In genomic region chr9:118240711-118241110, GRCm38 (mm10) we compare ENCODE assay signal across 29 mouse cellular contexts.
DNase-seq lines count a peak whose midpoint lies in the region; ATAC-seq lines count a peak whose summit lies in the region.
"Had no signal": no experiment of that assay in that cellular context is flagged by ENCODE, and none has a peak within 500 bp of the region (broad histone marks: within the 10 kb centered on the region; RNA-seq: fewer than 3 reads in every experiment).

No protein-coding gene starts in this region.

- WGBS in hindbrain, embryonic 12.5 days = 69% methylated on average over 4 of the region's 4 CpGs

- H3K9me3 ChIP-seq in hindbrain, embryonic 12.5 days (replicated peaks) = no peaks in the 10 kb centered on the region
- H3K9me3 ChIP-seq: hindbrain, embryonic 10.5 days; limb, embryonic 10.5 days; limb, embryonic 15.5 days; liver, embryonic 13.5 days; midbrain, embryonic 12.5 days; neural tube, embryonic 12.5 days; stomach, embryonic 15.5 days had no signal

- H3K36me3 ChIP-seq in hindbrain, embryonic 12.5 days = no peaks in the 10 kb centered on the region
- H3K36me3 ChIP-seq: G1E; hindbrain, embryonic 10.5 days; limb, embryonic 10.5 days; limb, embryonic 15.5 days; liver, embryonic 13.5 days; midbrain, embryonic 12.5 days; neural tube, embryonic 12.5 days; stomach, embryonic 15.5 days had no signal

- H3K4me2 ChIP-seq in hindbrain, embryonic 12.5 days (replicated peaks) = no peak overlapping the region
- H3K4me2 ChIP-seq: limb, embryonic 15.5 days; liver, embryonic 13.5 days; midbrain, embryonic 12.5 days; neural tube, embryonic 12.5 days; stomach, embryonic 15.5 days had no signal

- H3K27me3 ChIP-seq in hindbrain, embryonic 12.5 days = no peaks in the 10 kb centered on the region
- H3K27me3 ChIP-seq: limb, embryonic 15.5 days; liver, embryonic 13.5 days; megakaryocyte, embryonic 14.5 days; neural tube, embryonic 12.5 days; stomach, embryonic 15.5 days had no signal

- no peak overlapping the region for H3K4me3 ChIP-seq in hindbrain, embryonic 12.5 days
- H3K4me3 ChIP-seq: hindbrain, embryonic 10.5 days; limb, embryonic 10.5 days; limb, embryonic 15.5 days; liver, embryonic 13.5 days; megakaryocyte, embryonic 14.5 days; midbrain, embryonic 12.5 days; myocyte; neural tube, embryonic 12.5 days; stomach, embryonic 15.5 days had no signal

- no peak overlapping the region for H3K9ac ChIP-seq in hindbrain, embryonic 12.5 days
- H3K9ac ChIP-seq: limb, embryonic 15.5 days; liver, embryonic 13.5 days; midbrain, embryonic 12.5 days; neural tube, embryonic 12.5 days; stomach, embryonic 15.5 days had no signal

- peak; percentile 31 to 50 for DNase-seq in cerebellum, postnatal 10 days
- DNase-seq in cerebellum, postnatal 4 days (ENCODE audit: low spot score in 2 of 2) = no peak
- peak; percentile 22 for DNase-seq in layer of hippocampus, adult 11-12 months (ENCODE audit: low spot score)
- DNase-seq in layer of hippocampus, postnatal 10 days (ENCODE audit: low spot score in 2 of 2) = no peak
- peak; percentile 10 to 41 for DNase-seq in layer of hippocampus, postnatal 36 days
- no peak for DNase-seq in embryo, embryonic 11 days
- DNase-seq: adrenal gland, postnatal 14 days; cerebellum, adult 18-20 months; cerebellum, postnatal 14 days; heart, postnatal 14 days; kidney, adult 11 months; kidney, postnatal 14 days; liver, embryonic 13.5 days; lung, adult 18-20 months; lung, postnatal 4 days; right cerebral cortex, postnatal 14 days had no signal

- H3K27ac ChIP-seq in hindbrain, embryonic 12.5 days = no peak overlapping the region
- H3K27ac ChIP-seq: hindbrain, embryonic 10.5 days; limb, embryonic 10.5 days; limb, embryonic 15.5 days; liver, embryonic 13.5 days; midbrain, embryonic 12.5 days; neural tube, embryonic 12.5 days; stomach, embryonic 15.5 days had no signal

- H3K4me1 ChIP-seq in hindbrain, embryonic 12.5 days = no peaks in the 10 kb centered on the region
- H3K4me1 ChIP-seq: hindbrain, embryonic 10.5 days; liver, embryonic 13.5 days; megakaryocyte, embryonic 14.5 days; neural tube, embryonic 12.5 days; stomach, embryonic 15.5 days had no signal

- no peak for ATAC-seq in hindbrain, embryonic 12.5 days (ENCODE audit: low FRiP score)
- ATAC-seq: forebrain, embryonic 16.5 days; lung, postnatal 0 days; Patski had no signal

Comparison
In these comparisons a context has a peak if more than half of its experiments do, and no peak if none do; other contexts are left out.
1. DNase-seq: peak in cerebellum, postnatal 10 days (2 of 2), layer of hippocampus, adult 11-12 months (single experiment) and layer of hippocampus, postnatal 36 days (2 of 2); none in cerebellum, postnatal 4 days (0 of 2), layer of hippocampus, postnatal 10 days (0 of 2) and embryo, embryonic 11 days (single experiment).